Mouse (Mus musculus) megakaryocyte-erythroid progenitor cell, adult 5-6 weeks (primary cell): ENCODE results near the gene Mup8. TPM values are rescaled to one million over a fixed set of nuclear protein-coding genes. Genes with fewer than 3 reads are reported as not detected.
"Not testable (repeated sequence)": the region's sequence is repeated elsewhere in the genome, so short reads cannot be mapped to it uniquely, and the experiment has no call there.

Source experiments
- ATAC-seq: replicated peaks from 2 replicates; pipeline ENCODE4 v1.8.0; 2016; ENCODE audit warnings: mild to moderate bottlenecking, inconsistent platforms; ENCODE audit not compliant: severe bottlenecking, poor library complexity, low FRiP score, low TSS enrichment
- total RNA-seq, 2 experiments: library from RNA; stranded (forward) in 1 of 2; stranded (reverse) in 1 of 2; fragments of 200-1000, 215-1000 nt in 1 of 2; fragments of >200 nt in 1 of 2; fragmentation: Nextera tagmentation in 1 of 2; gene quantifications; 2 replicates each; pipeline ENCODE4 v1.2.3; 2014 to 2017

Gene Mup8
- not detected in 2 replicates for total RNA-seq (2014; fragmentation: Nextera tagmentation)
- not detected in 2 replicates for total RNA-seq (2017)

DNA sequence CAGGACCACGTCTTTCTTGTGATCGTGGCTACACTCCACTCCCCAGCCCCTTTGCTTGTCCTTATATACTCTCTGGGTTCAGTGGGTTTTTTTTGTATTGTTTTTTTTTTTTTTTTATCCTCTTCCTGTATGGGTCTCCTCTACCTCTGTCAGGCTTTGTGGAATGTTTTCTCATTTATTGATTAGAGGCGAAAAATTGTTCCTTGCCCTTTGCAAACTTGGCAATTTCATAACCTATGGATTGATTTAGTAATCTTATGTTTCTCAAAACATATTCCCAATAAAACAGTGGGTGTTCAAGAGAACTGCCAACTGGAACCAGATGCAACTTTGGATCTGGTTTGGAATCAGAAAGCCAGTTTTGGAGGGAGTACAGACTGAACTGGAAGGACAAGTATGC is at the start of gene Mup8:
Mup8 (minus strand) TSS at position 101 of the 400 bp plus-strand sequence.
- ATAC-seq, result not testable (repeated sequence)

DNA sequence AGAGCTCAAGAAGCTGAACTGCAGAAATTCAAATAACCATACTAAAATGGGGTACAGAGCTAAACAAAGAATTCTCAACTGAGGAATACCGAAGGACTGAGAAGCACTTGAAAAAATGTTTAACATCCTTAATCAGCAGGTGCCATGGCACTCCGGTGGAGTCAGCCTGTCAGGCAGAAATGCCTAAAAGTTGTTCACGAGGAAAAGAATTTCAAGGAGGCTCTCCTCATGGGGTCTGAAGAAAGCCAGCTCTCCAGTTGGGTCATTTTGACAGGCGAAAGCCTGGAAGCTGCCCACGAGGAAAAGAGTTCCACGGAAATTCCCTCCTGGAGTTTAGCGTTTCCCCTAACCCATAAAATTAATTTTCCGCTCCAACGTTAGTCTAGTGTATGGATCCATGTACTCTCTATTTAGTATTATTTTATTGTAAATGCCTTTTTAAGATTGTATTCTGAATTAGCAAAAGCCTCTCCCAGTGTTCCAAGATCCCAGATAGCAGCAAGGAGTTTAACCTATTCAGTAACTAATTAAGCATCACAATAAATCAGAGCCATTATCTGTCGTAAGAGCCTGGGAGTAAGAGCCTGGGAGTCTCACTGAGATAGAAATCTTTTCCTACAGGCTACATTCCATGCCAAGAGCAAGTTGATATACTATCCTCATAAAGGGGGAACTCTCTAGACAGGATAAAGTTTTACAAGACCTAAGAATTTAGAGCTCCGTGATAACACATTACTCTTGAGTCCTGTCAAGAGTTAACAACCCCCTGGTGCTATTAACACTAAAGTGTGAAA is 43.8 kb upstream of the Mup8 start:
- not testable (repeated sequence) for ATAC-seq

DNA sequence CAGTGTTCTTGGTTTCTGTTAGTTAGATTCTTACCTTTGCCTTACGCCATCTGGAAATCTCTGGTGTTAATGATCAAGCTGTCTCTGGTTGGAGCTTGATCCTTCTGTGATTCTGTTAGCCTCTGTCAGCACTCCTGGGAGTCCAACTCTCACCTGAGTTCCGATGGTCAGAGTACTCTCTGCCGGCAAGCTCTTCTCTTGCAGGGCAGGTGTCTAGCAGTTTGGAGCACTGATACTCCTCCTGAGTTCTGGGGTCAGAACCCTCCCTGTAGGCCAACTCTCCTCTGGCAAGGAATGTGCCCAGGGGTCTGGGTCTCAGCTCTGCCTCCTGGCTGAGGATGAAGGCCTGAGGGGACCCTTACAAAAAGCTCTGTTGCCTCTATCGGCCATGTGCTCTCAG is 40.3 kb upstream of the Mup8 start:
- not testable (repeated sequence) for ATAC-seq

Other genes starting within 250 kb of the Mup8 start
- gene Mup7, start 152.1 kb downstream of the Mup8 start, total RNA-seq (2014; fragmentation: Nextera tagmentation), result not detected in 2 replicates
- not detected in 2 replicates for gene Mup7, start 152.1 kb downstream of the Mup8 start, total RNA-seq (2017)
- not detected in 2 replicates for gene Mup2, start 68.3 kb downstream of the Mup8 start, total RNA-seq (2014; fragmentation: Nextera tagmentation)
- gene Mup2, start 68.3 kb downstream of the Mup8 start, total RNA-seq (2017), result not detected in 2 replicates
- not detected in 2 replicates for gene Mup9, start 199.4 kb upstream of the Mup8 start, total RNA-seq (2014; fragmentation: Nextera tagmentation)
- gene Mup9, start 199.4 kb upstream of the Mup8 start, total RNA-seq (2017), result not detected in 2 replicates